Mouse (Mus musculus) heart, adult 9 months (tissue): ENCODE data around the gene Ptn.

Source experiments
- DNase-seq, 2 experiments: peaks; one replicate each; pipeline ENCODE4 v3.0.0; 2022; ENCODE audit warnings: low spot score in 2 of 2

Gene Ptn

DNA sequence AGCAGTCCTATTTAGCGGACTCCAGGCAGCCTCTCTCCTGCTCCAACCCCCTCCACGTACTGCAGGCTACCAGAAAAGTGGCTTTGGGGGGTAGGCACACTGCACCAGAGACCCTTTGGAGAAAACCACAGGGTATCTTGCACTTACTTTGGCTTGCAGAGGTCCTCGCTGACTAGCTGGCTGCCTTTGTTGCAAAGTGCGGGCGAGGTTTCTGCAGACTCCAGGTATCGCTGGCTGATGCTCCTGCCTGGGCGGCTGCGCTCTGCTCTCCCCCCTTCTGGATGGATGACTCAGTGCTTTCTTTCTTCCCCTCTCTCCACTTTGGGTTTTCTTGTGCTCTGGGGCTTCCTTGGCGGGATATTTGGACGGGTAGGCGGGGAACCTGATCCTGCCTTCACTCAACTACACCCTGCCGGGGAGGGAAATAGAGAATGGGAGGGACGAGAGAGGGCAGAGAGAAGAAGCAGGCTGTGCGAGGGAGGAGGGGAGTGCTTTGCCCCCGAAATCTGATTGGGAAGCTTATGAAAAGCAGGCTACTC, at the start of gene Ptn:
Gene Ptn (minus strand): TSS at position 474 of the 539 bp plus-strand sequence.
- DNase-seq: peak in 1 of 2 experiments; percentile 8

DNA sequence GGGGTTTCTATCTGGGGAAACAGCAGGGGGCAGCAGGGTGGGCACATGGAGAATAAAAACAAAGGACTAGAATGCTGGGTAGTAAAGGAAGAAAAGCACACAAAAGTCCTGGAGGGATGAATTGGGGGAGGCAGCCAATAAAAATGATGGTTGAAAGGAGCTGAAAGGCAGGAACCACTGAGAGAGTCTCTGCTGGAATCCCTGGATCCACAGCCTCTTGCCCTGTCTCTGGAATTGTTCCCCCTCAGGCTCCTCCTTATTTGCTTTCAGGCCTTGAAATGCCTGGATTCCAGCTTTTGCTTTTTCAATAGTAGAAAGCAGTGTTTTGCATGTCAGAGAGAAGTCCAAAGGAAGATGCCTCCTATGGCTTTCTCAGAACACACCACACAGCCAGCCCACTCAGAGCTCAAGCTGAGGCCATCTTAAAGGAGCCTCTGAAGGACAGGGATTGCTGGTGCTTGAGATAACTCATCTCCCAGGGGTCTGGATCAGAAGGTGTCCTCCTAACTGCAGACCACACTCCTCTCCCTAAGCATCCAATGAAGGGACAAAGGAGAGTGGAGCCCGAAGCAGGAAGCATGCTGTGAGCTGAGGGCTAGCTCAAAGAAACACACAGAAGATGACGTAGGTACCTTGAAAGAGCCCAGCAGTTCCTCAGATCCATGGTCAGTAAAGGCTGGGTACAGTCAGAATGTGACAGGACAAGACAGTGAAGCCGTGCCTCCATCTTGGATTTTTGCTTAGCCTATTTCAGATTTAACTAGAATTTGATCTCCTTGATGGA, 48.4 kb upstream of the Ptn start:
- no peak for DNase-seq

DNA sequence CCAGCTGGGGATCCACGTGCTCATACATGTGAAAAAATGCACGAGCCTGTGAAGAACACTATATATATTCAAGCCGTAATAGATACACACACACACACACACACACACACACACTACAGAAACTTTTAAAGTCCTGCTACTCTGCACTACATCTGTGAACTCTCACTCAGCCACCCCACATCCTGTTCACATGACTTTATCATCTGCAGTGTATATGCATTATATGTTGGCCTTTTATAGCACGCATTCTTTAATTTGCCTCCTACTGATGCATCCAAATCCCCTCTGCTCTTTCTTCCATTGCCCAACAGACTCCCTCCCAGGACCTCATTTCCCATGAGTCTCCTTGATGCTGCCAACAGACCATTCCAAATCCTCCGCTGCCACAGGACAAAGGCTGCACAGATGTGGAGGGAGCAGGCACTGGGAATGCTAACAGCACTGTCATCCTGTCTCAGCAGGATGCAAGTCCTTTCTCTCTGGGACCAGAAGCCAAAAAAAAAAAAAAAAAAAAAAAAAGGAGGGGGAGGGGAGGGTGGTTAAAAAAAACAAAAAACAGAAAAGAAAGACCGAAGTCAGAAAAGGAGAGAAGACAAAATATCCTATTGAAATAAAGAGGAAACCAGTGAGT, 47.7 kb upstream of the Ptn start:
- peak in 1 of 2 experiments; percentile 5 for DNase-seq

DNA sequence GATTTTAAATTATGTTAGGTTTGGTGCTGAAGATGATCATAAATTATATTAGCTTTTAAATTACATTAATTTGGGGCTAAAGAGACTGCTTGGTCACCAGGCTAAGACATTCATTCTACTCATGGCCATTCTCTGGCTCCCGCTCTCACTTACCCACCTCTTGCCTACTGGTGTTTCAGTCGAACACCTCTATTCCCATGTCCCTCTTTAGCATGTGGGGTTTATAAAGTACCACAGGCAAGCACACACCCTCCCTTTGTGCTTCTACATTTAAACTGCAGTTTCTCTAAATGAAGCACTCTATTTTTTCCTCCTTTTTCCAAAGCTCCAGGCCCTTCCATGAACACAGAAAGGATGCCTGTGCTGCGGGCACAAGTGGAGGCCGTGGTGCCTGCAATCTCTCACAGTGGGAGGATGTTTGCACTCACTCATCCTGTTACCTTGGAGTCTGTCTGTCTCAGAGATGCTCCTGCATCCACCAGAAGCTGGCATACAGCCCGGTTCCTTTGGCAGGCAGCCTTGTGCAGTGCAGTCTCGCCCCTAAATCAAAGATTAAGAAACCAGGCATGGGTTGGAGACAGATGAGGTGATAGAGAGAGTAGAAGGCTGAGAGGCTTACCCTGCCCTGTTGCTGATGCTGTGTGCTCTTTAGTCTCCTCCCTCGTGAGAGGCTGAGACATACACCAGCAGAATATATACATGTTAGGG, 40.6 kb upstream of the Ptn start:
- no peak for DNase-seq

DNA sequence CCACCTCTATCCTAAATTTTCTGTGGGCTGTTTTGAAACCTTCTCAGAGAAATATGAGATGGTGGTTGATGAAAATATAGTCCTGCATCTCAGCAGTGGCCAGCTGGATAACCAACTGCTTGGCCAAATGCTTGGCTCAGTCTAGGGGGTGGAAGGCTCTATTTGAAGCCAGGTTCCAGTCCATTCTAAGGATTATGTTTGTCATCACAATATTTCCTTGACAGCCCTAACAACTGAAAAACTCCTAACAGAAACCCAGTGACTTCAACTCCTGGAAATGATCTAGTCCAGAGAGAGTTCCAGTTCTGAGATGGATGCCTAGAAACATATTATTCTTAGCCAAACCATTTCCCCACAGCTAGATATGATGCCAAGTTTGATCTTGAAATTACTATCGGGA, 35.3 kb upstream of the Ptn start:
- DNase-seq: peak; percentile 47 to 56

DNA sequence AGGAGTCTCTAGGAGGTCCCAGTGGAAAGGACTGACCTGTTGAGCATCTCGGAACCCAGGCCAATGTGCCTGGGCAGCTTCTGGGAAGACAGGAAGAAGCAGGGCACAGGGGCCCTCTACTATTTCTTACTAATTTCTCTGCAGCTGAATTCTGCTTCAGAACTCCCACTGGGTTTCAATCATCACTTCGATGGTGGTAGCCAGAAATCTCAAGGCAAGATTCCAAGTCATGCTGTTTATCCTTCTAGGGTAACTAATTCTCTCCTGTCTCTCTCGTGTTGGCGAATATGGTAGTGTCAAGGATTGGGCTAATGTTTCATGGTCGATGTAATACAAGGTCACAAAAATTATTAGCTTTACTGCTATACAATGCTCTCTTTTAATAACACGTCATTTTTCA, 34.2 kb upstream of the Ptn start:
- peak; percentile 7 to 31 for DNase-seq

DNA sequence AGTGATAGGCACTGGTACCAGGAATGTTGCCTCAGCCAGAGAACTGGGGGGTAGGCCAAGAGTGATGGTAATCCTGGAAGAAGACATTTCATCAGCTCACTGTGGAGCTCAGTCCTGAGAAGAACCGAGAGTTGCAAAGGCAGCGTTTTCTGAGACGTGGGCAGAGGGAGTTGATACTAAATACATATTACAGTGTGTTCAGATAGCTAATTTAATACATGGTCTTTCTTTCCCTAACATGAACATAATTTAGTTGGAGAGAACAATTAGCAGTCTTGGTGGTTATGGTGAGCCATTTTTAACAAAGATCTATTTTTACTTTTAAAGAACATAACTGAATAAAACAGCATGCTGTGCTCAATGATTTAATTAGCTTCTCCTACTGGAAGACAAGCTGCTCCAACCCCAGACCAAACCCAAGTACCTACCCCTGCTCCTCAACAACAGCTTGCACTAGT, 33.0 kb upstream of the Ptn start:
- DNase-seq: no peak

DNA sequence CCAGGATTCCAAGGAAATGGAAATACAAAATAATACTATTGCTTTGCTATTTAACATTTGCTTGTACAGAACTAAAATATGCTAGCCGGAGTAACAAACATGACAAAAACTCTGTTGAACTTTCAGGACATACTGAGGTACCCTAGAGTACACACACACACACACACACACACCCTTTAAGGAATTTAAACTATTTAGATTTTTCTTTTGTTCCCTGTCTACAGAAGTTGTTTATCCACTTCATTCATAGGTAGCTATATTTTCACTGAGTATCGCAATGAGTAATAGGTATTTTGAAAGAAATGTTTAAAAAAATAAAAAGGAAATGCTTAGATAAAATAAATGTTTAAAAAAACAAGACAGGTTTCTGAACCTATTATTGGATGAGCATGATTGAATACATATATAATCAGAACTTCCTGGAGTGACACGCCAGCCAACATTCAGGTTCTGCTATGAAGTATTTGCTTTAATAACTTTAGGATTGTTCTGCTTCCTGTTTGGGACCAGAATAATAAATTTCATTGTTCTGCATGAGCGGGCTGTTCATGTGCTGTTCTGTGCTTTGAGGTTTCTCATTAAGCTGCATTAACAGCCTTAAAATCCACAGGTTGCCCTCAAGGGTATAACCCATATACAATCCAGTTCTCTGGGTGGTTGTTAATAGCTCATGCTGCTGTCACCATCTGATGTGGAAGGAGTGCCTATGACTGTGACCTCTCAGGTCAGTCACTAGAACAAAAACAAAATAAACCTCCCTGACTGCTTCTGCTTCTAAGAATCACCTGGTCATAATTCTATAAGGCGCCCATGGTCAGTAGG, 32.3 kb upstream of the Ptn start:
- no peak for DNase-seq

DNA sequence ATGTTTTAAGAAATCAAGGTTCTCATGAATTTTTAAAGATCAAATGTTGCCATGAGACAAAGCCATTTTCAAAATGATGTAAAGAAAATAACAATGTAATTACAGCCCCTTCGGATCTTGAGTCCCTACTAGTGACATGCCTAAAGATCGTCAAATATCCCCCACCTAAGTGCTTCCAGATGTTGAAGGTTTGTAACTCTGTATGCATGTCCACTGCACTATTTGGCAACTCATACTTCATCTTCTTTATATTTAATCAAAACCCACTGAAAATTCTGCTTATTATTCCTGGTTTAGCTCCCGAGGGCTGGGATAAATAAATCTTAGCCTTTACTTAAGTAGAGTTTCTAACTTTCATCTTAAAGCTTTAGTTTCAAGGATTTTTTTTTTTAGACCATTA, 31.7 kb upstream of the Ptn start:
- DNase-seq: no peak

DNA sequence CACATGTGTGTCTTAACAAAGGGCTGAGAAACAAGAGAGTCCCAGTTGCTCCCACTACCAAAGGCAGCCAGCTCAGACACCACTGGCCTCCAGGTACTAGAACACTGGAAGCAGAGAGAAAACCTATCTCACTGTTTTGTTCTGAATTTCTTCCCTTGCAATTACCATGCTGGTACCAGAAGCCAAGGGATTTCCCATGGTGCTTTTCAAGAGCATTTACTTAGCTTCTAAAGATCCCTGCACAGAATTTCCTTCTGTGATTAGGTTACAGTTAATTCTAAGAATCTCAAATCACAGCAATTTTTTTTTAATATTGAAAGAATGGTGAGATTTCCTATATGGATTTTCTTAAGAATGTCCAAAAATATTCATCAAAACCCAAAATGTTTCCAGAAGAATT, 31.2 kb upstream of the Ptn start:
- no peak for DNase-seq

DNA sequence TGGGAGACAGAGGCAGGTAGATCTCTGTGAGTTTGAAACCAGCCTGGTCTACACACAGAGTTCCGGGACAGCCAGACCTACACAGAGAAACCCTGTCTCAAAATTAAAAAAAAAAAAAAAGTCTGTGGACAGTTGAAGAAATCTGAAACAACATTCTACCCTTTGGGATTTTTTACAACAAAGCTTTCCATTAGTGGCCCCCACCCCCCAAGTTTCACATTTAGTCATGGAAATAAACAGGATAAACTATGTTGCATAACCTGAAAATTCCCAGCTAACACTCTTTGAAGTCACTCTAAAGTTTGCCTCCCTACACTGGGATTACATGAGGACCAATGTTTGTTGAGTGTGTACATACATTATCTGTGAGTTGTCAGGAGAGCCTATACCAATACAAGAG, 28.7 kb upstream of the Ptn start:
- no peak for DNase-seq

DNA sequence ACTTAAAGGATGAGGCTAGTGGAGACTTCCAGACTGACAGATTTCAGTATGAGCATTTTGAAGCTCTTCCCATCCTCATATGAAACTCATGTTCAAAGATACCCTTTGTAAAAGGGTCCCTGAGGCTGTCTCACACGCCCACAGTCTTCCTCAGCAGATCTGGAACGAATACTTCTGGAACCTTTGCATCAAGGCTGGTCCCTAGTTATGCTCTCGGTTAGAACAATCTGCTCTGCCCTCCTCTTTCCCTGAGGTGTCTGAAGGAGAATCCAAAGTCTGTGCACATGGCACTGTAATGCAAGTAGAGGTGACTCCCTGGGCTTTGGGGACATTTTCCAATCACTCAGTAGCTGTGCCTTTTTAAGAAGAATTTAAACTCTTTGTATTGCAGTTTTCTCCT, 25.3 kb upstream of the Ptn start:
- DNase-seq: no peak

DNA sequence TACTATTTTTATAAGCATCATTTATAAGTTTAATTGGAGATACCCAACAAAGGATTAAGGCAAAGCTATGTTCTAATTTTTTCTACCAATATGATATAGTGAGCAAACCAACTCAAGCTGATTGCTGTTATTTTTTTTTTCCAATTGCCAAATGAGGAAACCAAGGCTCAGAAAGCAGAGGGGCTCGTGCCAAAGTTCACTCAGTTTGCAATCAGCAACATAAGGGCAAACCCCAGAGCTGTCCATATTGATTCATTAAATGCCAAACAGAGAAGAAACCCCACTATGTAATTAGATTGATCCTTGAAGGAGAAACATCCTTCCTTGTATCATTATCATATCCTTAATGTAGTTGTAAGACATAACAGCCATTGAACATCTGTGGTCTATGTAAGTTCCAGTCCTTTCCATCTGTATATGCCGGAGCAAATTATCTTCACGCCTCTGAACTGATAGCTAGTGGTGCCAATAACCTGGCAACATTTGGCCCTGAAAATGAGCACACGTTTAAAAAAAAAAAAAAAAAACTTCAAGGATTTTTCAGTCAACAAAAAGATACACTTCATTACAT, 24.8 kb upstream of the Ptn start:
- DNase-seq: no peak

DNA sequence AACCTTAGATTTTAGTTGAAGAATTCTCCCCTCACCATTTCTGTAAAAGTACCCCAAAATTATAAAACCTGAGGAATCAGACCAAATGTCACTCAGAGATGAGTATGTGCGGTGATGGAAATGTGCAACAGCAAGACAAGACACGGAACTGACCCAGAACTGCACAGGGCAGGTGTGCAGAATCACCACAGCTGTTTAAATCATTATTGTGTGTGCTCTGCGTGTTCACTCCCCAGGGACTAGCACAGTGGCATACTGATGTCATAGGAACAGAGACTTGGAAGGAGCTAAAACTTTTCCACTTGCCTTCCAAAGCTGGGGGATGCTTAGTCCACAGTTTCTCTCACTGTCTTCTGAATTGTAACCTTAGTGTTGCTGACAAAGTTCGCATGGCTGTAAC, 22.7 kb upstream of the Ptn start:
- DNase-seq: no peak

DNA sequence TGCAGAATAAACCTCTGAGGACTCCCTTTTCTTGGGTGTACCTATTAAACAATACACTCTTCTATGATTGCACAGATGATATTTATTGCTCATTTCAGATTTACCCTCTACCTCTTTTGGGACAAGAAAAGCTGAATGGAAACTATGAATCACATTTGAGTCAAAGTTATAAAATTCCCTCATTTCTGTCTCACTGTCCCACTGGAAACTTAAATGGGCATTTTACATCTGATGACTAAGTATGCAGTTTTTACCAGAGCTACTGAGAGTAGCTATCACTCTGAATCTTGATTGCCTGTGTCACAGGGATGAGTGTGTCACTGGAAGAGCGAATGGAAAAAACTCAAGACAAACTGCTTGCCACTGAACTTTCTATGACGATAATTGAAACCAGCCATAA, 22.2 kb upstream of the Ptn start:
- no peak for DNase-seq

DNA sequence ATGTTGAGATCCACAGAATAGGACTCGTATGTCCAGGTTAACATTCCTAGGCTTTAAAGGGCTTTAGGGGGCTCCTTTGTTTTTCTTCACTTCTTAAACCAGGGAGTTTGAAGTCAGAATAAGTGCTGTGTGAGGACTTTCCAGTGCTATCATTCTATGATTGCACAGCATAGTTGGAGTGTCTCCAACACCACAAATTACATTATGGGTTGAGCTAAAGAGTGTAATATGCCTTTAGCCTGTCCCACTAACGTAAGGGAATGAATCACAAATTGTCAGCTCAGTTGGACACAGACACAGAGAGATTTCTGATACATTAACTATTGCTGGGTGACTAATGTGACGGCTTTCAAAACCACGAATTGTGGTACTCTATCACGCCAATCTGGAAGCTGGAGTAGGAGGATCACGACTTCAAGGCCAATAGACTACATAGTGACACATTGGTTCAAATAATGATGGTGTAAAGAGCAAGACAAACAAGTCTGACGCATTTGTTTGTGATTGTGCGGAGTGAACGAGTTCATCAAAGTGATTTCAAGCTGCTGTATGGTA, 20.4 kb upstream of the Ptn start:
- DNase-seq: no peak

DNA sequence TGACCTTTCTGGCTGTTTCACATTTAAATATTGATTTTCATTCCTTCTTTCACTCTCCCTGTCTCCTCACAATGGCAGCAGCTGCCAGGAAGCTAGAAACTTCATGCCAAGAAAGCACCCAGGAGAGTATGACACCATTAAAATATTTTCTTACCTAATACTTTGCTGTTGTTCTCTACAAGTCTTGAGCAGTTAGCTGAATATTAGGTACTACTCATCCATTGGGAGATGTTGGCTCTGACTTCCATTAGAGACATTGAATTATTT, 9.7 kb upstream of the Ptn start:
- no peak for DNase-seq

DNA sequence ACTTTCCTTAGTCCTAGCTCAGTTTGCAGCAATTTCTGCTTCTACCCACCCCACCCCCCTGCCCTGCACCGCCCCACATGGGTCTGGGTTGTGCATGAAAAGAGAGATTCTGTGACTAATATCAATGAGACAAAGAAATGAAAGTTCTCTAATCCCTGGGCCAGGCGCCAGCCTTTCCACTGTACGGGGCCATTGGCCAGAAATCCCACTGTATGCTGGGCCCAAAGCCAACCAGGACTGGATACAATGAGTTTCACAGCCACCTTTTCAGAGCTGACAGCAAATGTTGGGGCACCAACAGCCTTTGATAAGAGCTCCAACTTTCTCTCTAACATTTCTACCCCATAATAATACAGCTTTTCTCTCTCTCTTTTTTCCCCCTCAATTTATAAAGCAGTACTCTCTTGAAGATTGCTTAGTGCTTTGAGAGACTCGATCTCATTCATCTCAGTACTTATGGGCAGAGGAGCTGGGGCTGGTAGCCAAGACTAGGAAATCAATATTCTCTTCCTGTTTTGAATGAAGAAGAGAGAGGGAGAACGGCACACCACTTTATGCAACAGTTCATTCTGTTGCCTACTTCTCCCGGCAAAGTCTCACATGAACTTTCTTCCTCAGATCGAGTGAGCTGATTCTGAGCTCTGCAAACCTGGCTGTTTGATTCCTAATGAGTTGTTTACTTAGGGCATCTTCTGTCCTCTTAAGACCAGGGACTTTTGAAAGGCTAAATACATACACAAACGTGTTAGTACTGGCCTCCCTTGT, 9.2 kb upstream of the Ptn start:
- peak; percentile 34 to 61 for DNase-seq

DNA sequence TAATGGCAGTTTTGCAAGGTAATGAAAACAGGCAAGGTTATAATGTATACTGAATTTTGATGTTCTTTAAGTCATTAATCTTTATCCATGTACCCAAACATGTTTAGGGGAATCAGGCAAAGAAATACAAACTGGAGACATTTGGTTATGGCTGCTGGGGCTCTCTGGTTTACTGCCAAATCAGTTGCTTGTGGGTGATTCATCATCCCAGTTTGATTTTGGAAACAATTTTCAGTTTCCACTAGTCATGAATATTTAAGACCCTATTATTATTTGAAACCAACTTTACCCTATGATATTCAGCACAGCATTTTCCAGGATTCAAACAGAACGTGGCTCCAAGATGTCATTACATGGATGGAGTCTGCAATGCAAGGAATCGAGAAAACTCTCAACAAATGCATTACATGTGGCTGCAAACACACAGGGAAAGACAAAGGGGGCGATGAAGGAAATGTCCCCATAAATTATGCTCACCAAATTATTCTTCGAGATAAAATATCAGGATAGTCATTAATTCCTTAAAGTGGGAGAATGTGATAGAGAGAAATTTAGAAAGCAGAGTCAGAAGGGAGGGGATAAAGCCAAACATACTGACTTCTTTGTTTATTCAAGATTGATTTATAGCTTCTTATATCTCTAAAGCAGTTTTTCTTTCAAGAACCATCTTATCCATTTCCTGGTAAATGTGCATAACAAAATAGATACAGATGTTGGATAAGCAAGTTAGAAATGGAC, 8.4 kb upstream of the Ptn start:
- DNase-seq: no peak

DNA sequence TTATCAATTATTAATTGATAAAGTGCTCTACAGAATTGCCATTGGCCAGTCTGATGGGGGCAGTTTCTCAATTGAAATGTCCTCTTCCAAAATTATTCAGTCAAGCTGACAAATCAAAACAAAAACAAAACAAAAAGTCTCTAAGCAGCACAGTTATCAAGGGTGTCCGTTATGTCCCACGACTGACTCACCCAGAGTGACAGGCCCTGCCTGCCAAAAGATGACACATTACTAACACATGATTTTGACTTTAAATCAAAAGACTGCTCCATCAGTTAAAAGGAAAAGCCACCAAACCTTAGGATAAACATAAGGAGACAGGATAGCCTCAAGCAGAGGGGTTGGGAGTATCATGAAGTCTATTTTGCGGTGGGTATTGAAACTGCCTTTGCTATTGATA, 6.6 kb upstream of the Ptn start:
- DNase-seq: no peak
